In the genomic region with DNA sequence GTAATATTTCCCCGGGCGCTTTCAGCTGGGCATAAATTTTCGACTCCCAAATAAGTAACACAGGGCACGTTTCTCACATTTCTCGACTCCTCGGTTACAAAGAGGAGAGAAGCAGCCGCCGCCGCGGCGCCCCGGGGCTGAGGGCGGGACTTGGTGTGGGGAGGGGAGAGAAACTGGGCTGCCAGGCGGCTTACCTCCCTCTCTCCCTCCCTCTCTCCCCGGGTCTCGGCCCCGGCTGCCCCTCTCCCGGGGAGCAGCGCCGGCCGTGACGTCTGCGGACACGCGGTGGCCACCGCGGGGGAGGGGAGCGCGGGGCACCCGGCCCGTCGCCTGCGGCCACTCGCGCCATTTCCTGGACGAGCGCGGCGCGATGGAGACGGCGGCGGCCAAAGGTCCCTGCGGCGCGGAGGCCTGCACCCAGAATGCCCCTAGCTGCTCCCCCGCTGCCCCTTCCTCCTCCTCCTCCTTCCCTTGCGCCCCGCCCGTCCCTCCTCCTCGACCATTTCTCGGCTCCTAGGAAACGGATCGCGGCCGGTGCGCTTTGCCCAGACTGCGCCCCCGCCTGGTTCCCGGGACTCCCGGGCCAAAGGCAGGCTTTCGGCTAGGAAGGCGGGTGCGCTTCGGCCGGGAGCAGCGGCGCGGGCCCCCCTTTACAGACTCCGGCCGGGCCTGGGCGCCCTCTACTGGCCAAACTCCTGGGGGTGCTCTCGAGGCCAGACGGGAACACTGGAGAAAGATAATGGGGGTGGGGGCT, we compare ENCODE assay signal across 8 mouse cellular contexts. TPM values are rescaled to one million over a fixed set of nuclear protein-coding genes. Genes with fewer than 3 reads are reported as not detected.
A peak's percentile ranks its signal among the peaks of the same experiment; 100 is the strongest.
DNase-seq lines count a peak whose midpoint lies in the region; ATAC-seq and TF ChIP-seq lines count a peak whose summit lies in the region.

No protein-coding gene starts in this region.

- H3K27ac ChIP-seq in hindbrain, postnatal 0 days, result peak overlapping the region; percentile 98

- H3K27me3 ChIP-seq in hindbrain, postnatal 0 days (ENCODE audit: insufficient read depth, low read length), result no peaks in the 10 kb centered on the region

- TF ChIP-seq CTCF in hindbrain, postnatal 0 days (IDR thresholded peaks at IDR 0.05; ENCODE audit: low read depth), result peak; percentile 82

- peak overlapping the region; percentile 74 for H3K4me2 ChIP-seq in hindbrain, postnatal 0 days (ENCODE audit: low read depth, low read length)

- no peaks in the 10 kb centered on the region for H3K9me3 ChIP-seq in hindbrain, postnatal 0 days (ENCODE audit: low read length)

- no peaks in the 10 kb centered on the region for H3K4me1 ChIP-seq in hindbrain, postnatal 0 days (ENCODE audit: insufficient read depth, low read length)

- H3K36me3 ChIP-seq in hindbrain, postnatal 0 days (ENCODE audit: insufficient read depth, low read length), result no peaks in the 10 kb centered on the region

- H3K9ac ChIP-seq in hindbrain, postnatal 0 days (replicated peaks; ENCODE audit: low read length), result peak overlapping the region; percentile 94

- ATAC-seq in hindbrain, postnatal 0 days, result peak; percentile 83
- peak; percentile 83 for ATAC-seq in megakaryocyte progenitor cell, adult 5-6 weeks (replicated peaks; ENCODE audit: poor library complexity)

- WGBS in hindbrain, postnatal 0 days, result under 1% methylated on average over 45 of the region's 74 CpGs

- DNase-seq in adipocyte (ENCODE audit: low spot score), result peak; percentile 82
- peak; percentile 94 to 97 for DNase-seq in cerebellum, postnatal 4 days (ENCODE audit: low spot score in 2 of 2)
- DNase-seq in gastrocnemius, adult 8-10 months (ENCODE audit: low spot score in 2 of 2), result peak; percentile 85 to 90
- DNase-seq in hindbrain, postnatal 0 days (ENCODE audit: low spot score), result peak; percentile 96
- peak; percentile 72 to 76 for DNase-seq in left cerebral cortex, adult 8-10 months (ENCODE audit: low spot score in 2 of 2)
- DNase-seq in right cerebral cortex, postnatal 25 days, result peak; percentile 83
- DNase-seq in yolk sac, embryonic 10.5 days (ENCODE audit: low spot score), result peak; percentile 89

- peak overlapping the region; percentile 83 for H3K4me3 ChIP-seq in hindbrain, postnatal 0 days (ENCODE audit: low read length)

RNA-seq across cellular contexts. Expression of a gene that starts 1.3 kb away (rescaled TPM):
- total RNA-seq in gastrocnemius, adult 8-10 months (2022), result 10 to 100 TPM; 55.6 to 60.8 (median 58.6) TPM
- 58.7 and 59.7 TPM in 2 replicates for total RNA-seq in hindbrain, postnatal 0 days (2014; rRNA removed)
- 12.6 and 13.2 TPM in 2 replicates for polyA plus RNA-seq in hindbrain, postnatal 0 days (2015; fragmentation: Nextera tagmentation; extraction: Ambion mirVana)
- 10 to 100 TPM; 10.5 to 12.8 (median 11.6) TPM for total RNA-seq in left cerebral cortex, adult 8-10 months (2022)
- total RNA-seq in megakaryocyte progenitor cell, adult 5-6 weeks (2015), result 0.22 TPM in 1 of 2 replicates, not detected in the other
- total RNA-seq in megakaryocyte progenitor cell, adult 5-6 weeks (2017), result not detected in 2 replicates

Comparison
In these comparisons a context has a peak if more than half of its experiments do, and no peak if none do; other contexts are left out.
1. Peak in every context shown above with its lines: DNase-seq, ATAC-seq, H3K4me3 ChIP-seq and H3K27ac ChIP-seq.
2. RNA of a gene that starts 1.3 kb away (total RNA-seq): 58.7 to 59.7 TPM in hindbrain, postnatal 0 days, 55.6 to 60.8 TPM in gastrocnemius, adult 8-10 months and 10.5 to 12.8 TPM in left cerebral cortex, adult 8-10 months; 0.22 TPM in megakaryocyte progenitor cell, adult 5-6 weeks; every median in the first group is over 4 times any median in the second.